Mouse (Mus musculus) urinary bladder, postnatal 4 days (tissue): ENCODE results near the gene Uap1l1.

ENCODE experiments used
- DNase-seq, 2 experiments: peaks; one replicate each; pipeline ENCODE4 v3.0.0; 2021 to 2022; ENCODE audit warnings: low spot score in 2 of 2

Uap1l1 gene

DNA sequence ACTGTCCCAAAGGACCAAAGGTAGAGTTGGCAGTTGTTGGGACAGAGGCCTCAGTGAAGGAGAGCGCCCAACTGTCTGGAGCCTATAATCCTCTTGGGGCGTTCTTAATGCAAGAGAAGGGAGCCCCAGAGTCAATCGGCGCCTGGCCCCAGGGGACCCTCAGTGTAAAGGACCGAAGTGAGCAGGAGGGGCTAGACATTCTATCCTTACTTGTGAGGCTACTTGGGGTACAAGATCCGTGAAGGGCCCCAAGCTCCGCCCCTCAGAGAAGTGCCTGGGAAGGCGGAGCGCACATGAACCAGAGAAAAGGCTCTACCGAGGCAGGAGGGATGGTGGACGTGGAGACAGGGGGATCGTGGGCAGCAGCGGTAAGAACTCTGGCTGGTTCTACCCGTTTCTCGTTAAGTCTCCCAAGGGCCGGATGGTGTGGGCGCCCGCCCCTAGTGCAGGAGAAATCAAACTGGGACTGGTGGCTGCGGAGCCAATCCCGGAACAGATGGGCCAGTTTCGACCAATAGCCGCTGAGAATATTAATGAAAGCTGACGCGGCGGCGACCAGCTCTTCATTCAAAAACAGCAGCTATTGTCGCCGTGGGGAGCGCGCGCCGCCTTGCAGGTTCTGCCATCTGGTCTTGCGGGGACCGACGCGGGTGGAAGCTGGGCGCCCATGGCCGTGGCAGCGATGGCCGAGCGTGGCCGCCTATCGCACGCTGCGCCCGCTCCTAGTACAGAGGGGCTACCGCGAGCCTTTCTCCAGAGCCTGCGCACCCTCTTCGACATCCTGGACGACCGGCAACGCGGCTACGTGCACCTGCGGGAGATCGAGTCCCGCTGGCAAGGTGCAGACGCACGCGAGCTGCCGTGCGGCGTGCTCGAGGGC lies 6.5 kb upstream of the Uap1l1 start, which contains the start of gene Sapcd2:
Gene Sapcd2 (plus strand): TSS at position 558 of the 880 bp plus-strand sequence.
- peak; percentile 76 to 78 for DNase-seq

DNA sequence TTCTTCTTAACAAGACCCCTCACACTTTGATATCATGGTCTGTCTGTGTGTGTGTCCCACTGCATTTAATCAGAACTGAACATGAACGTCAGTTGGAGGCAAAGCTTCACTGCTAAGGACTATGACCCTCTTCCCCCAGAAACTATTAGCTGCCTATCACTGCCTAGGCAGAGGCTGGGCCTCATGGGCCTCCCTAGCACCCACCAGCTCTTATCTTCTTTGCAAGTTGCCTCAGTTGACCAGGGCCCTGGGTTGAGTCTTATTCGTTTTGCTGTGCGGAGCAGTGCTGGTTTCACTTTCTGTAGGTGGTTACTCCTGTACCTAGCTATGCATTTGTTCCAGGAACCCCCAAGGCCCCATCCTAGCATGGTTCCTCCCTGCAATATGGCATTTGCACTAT lies 4.5 kb upstream of the Uap1l1 start:
- DNase-seq: no peak

DNA sequence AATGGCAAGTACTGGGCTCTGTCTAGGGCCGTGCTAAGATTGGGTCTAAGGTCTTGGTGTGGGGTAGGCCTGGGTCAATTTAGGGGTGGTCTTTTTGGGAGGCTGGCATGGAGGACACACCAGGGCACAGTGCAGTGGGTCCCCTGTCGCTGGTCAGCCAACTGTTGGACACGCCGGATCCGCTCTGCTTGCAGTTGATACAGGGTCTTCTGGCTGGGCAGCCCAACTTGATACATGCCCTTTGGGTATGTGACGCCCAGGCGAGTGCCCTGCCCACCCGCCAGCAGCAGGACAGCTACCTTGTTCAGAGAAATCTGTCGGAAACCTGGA lies 756 bp downstream of the Uap1l1 start:
- no peak for DNase-seq

DNA sequence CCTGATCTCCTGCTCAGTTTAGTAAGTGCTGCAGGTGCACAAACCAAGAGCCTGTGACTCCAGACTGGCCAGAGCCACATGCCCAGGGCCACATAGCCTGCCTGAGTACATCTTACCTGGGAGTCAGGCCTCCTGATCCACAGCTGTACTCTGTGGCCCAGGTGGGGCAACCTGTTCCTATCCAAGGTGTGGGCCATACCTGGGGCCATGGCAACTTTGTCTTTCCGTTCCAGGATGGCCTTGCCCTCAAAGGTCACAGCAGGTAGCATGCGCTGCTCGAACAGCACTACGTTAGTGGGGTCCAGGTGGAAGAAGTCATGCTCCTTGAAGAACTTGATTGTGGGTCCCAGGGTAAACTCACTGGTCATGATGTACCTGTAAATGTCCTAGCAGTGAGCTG lies 1.2 kb downstream of the Uap1l1 start:
- DNase-seq: no peak

DNA sequence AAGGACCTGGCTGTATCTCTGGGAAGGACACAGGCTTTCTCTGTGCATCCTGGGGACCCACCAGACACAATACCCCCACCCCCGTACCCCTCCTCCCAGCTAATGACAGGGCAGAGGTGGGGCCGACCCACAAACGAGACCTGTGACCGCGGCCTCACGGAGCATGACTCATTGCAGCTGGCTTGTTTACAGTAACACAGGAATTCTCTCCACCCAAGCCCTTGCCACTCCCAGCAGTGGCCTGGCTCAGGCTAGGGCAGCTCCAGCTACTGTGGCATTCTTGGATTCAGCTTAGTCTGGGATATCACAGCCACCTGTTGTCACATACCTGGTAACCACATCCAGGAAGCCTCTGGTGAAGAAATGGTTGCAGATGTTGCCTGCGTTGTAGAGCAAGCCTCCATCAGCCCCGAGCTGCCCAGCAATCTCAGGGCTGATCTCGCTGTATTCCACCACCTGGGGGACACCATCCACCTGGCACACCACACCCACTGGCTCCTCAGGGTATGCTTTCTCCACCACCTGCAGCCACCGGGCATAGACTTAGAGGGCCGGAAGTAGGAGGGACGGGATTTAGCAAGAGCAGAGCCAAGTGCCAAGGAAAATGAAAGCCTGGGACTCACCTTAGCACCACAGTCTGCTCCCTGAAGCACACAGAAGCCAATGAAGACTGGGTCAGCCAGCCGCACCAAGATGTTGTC lies 1.9 kb downstream of the Uap1l1 start:
- DNase-seq: no peak

DNA sequence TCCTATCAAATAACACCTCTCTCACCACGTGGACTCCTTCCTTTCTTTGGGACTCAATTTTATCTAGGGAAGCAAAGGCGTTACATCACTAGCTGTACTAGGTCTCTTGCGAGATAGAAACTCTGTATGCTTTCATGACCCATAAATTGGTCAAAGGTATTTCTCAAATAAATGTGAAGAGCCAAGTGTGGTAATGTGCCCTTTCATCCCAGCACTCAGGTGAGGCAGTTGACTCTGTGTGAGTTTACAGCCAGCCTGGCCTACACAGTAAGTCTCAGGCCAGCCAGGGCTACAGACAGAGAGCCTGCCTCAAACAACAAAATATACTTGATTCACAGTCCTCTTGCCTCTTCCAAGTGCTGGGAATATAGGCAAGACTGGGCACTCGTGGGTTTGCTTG lies 5.6 kb downstream of the Uap1l1 start:
- no peak for DNase-seq

DNA sequence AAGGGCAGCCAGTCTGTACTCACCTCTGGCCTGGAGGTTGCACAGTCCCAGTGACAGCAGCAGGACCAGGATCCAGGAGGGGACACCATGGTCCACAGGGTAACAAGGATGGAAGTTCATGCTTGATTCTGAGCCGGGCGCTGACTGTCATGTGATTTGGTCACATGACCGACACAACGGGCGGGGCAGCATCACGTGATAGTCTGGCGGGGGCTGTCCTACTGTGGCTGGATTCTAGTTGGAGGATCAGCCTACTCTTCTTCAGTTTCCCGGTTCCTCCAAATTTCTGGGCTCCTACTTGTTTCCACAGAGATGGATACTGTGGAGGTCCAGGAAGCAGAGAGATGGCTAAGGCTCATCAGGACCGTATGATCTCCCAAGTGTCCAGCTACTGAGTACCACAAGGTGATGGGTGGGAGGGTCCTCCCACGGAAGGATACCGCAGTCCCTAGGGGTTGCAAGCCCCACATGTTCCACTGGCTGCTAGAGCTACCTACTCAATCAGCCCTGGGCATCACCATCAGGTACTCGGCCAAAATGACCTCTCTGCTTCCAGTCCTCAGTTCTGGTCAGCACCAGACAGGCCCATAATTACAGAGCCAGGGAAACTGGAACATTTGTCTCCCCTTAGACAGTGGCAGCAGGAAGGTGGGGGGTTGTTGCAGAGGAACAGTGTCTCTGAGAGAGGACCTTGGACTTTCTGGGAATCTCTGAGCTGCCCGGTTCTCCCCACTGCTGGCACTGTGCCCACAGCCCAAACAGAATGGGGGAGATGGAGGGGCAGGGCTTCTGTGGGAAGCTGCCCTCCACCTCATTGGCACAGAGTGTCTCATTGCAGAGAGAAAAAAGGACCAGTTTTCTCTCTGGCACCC lies 9.0 kb downstream of the Uap1l1 start, which contains the start of gene Dpp7:
Gene Dpp7 (minus strand): TSS at position 152 of the 872 bp plus-strand sequence.
- DNase-seq: peak; percentile 70 to 80

DNA sequence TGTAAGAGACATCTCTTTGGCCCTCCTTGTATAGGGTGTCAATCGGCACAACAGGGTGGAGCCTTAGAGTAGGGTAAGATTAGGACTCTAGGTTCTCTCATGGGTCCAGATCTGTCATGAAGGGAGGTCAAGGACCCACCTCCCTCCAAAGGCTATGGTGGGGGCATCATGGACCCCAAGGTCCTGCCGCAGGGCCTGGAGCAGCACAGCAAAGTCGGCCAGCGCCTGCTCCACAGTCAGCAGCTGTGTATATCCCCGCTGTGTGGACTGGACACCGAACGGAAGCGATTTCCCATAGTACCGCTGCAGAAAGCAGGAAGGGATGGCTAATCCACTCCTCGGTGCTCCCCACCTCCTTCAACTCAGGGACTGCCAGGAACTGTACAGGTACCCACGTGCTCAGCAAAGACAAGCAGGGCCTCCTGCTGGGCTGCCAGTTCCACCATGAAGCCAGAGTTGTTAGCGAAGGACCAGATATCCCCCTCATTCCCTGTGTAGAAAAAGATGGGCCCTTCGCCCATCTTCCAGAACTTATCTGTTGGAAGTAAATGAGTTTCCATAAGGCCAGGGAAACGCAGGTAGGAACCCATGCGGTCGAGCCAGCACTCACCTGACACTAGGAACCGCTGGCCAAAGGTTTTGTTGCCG lies 9.9 kb downstream of the Uap1l1 start:
- DNase-seq: peak in 1 of 2 experiments; percentile 55

DNA sequence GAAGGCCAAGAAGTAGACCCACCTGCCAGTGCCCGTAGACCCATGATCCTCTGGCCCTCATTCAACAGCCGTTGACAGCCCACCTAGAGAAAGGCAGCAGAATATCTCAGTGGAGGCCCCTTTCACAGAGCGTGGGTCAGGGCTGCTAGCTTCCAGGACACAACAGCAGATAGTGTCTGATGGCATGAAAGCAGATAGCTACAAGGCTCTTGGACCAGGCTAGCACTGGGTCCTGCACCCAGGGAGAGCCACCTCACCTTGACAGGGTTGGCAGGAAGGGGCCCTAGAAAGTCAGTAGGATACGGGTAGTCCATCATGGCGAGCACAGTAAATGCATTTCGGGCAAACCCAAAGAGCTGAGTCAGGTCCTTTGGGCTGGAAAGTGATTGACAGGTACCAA lies 11.3 kb downstream of the Uap1l1 start:
- DNase-seq: no peak

DNA sequence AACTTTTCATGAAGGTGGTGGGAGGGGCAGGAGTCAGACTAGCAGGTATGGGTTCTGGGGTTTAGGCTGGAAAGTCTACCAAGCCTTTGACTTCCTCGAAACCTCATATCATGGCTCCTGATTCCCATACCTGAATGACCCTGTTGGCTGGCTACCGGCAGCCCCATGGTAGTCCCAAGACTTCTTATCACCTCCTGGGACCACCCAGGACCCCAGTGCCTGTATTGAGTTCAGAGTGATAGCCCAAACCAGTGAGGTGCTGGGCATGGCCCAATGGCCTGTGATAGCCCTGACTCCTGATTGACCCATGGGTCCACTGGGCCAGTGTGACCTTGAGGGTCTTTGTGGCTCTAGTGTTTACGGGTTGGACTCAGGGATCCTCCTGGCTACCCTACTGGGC lies 14.8 kb downstream of the Uap1l1 start:
- DNase-seq: peak in 1 of 2 experiments; percentile 15

DNA sequence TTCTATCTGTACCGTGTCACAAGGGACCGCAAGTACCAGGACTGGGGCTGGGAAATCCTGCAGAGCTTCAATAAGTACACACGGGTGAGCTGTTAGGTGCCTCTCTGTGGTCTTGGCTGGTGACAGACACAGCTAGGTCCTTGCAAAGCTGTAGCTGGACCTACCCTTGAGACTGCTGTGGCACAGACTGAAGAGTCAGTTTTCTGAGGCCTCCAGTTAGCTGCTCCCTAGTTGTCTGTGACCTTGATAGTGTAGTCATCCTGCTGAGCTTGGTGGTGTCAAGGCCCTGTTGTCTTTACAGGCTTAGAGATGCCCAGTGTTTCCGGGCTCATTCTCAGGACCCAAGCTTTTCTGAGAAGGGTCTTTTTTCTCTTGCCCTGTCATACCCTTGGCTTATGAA lies 16.0 kb downstream of the Uap1l1 start:
- no peak for DNase-seq

DNA sequence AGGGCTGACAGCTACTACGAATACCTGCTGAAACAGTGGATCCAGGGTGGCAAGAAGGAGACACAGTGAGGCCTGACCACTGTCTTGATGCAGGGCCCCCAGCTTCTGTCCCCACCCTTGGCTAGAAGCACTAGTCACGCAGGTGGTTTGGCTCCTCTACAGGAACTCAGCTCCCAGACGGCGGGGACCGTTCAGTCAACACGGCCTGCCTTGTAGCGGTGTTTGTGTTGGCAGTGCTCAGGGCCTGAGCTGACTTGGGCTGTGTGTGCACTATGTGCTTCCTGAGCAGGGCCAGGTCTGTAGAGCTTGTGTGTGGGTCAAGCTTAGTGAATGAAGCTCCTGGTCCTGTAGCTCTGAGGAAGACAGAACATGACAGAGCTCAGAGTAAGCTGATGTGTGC lies 17.3 kb downstream of the Uap1l1 start:
- no peak for DNase-seq

DNA sequence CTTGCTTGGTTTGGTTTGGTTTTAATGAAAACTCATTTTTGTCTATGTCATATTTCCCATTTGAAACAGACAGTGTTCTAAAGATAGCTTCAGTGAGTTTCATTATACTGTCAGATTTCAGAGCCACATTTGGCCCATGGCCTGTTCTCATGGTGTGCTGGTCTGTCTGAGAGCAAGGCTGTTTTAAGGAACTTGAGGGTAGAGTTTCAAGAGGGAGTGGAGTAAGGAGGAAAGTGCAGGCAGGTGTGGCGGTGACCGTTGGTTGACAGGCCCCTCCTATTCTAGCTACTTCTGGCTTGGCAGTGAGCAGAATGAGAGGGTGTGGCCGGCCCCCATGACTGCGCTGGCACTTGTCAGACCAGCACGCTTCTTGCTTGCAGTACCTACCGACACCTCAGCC lies 27.2 kb downstream of the Uap1l1 start:
- DNase-seq: no peak

DNA sequence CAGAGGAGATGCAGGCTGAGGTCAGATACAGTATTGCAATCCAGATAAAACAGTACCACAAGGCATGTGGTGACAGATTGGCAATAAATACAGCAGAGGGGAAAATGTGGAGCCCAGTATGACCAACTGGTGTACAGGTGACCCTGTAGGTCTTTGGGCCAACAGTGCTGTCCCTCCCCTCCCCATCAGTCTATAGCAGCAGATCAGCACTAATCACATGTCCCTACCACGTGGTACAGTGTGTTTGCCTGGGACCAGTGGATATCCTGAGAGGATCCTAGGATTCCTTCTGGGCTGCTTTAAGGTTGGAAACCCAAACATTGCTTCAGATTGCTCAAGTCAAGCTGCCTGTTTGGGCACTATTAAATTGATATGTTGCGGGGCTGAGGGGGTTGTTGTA lies 31.9 kb downstream of the Uap1l1 start:
- no peak for DNase-seq

DNA sequence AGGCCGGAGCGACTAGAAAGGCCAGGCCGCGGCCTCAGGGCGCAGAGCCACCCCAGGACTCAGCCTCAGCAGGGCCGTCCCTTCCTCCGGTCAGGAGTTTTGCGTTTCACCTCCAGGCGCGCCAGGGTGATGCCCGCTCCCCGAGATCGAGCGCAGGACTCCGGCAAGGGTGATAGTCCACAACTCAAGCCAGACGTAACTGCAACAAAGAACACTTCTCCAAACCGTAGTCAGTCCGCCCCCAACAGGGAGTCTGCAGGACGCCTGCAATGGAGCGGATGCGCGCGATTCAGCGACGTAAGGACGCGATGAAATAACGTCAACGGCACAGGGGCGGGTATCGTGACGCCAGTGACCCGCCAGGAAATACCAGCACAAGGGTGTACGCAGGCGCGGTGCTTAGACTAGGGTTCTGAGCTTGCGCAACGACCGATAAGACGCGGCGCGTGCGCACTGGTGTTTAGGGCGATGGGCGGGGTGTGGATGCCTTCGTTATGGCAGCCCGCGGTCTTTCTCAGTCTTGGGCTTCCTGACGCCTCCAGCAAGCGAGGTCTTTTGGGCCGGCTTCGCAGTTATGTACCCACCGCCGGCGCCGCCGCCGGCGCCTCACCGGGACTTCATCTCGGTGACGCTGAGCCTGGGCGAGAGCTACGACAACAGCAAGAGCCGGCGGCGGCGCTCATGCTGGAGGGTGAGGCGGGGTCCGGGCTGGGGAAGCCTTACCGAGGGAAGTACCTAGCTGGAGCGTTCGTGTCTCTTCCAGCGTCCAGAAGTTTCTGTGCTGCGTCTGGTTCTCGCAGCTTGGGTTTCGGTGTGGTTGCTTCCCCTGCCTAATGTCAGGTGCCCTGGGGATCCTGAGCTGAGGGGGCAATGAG lies 33.0 kb downstream of the Uap1l1 start, which contains the start of gene Man1b1:
Gene Man1b1 (plus strand): TSS at position 53 of the 875 bp plus-strand sequence.
- peak; percentile 98 to 99 for DNase-seq

DNA sequence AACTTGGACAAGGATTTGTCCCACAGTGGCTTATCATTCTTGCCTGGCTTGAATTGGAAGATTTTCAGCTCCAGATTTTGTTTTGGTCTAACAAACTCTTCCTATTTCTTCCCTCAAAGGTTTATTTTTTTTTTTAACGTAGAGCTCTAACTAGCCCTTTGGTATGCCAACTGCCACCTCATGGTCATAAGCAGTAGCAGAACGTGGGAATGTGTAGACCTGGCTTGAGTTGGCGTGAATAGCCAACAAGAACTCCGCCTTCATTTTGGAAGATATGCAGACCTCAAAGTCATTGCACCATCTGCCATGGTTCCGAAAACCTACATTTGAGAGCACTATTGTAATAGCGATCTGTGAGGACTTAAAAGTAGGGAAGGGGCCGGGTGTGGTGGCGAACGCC lies 34.0 kb downstream of the Uap1l1 start:
- no peak for DNase-seq

DNA sequence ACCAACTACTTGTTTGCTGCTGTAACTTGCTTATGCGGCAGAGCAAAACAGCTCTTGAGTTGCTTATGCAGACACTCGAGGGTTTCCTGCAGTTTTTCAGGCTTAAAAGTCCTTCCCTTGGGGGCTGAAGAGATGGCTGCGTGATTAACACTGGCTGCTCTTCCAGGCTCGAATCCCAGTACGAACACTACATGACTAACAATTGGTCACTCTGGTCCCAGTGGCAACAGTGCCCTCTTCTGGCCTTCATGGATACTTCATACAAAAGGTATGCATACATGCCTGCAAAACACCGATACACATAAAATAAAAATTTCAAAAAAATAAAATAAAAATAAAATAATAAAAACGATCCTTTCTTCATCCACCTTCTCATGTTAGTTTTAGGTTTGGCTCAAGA lies 37.0 kb downstream of the Uap1l1 start:
- no peak for DNase-seq

DNA sequence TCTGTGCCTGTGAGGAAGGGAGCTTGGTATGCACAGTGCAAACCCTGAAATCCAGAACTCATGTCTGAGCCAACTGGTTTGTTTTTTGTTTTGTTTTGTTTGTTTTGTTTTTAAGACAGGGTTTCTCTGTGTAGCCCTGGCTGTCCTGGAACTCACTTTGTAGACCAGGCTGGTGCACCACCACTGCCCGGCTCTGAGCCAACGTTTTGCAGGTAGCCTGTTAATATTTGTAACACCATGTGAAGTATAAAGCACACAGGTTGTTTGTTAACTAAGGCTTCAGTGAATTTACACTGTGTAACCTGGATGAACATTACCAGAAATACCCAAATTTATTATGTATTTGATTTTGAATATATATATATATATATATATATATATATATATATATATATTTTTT lies 39.4 kb downstream of the Uap1l1 start:
- DNase-seq: no peak

DNA sequence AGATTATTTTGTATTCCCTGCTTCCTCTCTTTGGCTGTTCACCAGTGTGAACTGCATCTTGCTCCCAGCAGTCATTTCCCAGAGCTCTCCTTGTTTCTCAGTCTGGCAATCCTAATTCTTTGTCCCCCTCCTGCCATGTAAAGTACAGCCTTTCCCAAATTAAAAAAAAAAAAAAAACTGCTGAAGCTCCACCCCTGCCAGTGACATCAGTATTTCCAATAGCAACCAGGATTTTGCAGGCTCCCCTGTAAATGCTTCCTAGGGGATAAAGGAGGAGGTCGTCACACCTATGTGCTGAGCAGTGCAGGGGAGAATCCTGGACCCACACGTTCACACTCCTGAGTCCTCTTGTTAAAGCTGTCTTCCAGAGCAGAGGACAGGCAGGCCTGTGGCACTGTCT lies 45.4 kb downstream of the Uap1l1 start:
- DNase-seq: no peak

DNA sequence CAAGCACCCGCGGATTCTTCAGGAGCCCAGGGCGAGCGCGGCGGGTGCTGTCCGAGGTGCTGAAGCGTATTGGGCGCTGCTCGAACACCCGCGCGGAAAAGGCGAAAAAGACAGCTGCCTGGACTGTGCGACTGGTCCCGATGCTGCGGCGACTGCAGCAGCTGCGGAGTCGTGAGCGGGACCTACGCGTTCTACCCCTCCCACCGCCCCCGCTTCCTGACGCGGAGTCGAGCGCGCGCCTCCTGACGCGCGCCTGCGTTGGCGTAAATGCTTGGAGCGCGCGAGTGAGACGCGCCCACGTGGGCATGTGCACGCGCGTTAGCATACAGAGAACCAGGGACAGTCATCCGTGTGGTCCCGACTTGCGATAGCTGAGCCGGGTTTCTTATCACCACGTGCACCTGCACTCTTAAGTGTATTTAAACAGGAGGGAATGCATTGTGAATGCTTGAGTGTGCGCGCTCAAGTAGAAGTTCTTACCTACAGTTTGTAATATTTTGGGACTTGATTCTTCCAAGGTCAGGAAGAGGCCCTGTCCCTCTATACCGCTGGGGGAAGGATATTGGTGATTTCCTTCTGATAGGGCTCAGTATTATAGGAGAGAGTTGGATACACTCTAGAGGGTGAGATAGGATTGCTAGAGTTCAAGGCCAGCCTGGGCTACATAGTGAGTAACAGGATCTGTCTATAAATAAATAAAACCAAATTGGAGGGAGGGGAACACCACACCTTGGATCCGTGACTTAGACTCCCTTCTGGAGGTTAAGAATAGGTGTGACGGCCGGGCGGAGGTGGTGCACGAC lies 46.3 kb downstream of the Uap1l1 start, which contains the start of gene Grin1:
Gene Grin1 (minus strand): TSS at position 217 of the 803 bp plus-strand sequence.
- no peak for DNase-seq
